Mouse (Mus musculus) ovary, postnatal 14 days (tissue): ENCODE results near the gene Car9.
A peak's percentile ranks its signal among the peaks of the same experiment; 100 is the strongest.

Source experiments
- DNase-seq: peaks from one replicate; pipeline ENCODE4 v3.0.0; 2022; ENCODE audit warnings: low spot score

Gene Car9

GRCm38 (mm10) chr4:43493846-43494240 is 12.9 kb upstream of the Car9 start:
- no peak for DNase-seq

GRCm38 (mm10) chr4:43496587-43496986 is 10.2 kb upstream of the Car9 start:
- no peak for DNase-seq

DNA sequence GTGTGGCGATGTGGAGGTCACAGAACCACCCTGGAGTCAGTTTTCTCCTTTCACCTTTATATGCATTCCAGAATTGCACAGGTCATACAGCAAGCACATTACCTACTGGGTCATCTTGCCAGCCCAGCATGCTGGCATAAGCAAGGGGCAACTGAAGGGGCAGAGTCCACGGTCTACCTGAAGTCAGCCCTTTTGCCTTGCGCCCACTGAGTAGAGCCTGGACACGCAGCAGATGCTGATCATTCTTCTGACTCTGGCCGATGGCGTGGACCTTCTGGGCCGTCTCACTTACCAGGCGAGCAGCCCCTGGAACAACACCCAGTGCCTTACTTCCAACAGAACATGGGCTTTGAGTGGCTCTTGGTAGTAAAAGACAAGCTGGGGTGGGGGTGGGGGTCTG is 9.4 kb upstream of the Car9 start:
- no peak for DNase-seq

GRCm38 (mm10) chr4:43497946-43498345 is 8.8 kb upstream of the Car9 start:
- no peak for DNase-seq

DNA sequence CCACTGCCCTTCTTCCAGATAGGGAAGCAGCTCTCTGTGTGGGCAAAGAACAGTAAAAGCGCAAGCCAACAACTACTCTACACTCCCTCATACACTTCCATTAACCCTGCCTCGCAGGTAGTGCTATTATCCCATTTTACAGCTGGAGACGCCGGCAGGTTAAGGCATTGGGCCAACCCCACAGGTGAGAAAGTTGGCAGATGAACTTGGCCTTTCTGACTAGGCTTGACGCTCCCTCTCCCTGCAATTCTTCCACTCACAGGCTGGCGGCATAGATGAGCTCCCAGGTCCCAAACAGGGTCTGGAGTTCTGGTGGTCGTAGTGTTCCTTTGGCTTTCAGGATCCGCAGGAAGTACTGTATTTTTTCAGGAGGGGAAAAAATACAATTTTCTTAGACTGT is 7.8 kb upstream of the Car9 start:
- DNase-seq = no peak

DNA sequence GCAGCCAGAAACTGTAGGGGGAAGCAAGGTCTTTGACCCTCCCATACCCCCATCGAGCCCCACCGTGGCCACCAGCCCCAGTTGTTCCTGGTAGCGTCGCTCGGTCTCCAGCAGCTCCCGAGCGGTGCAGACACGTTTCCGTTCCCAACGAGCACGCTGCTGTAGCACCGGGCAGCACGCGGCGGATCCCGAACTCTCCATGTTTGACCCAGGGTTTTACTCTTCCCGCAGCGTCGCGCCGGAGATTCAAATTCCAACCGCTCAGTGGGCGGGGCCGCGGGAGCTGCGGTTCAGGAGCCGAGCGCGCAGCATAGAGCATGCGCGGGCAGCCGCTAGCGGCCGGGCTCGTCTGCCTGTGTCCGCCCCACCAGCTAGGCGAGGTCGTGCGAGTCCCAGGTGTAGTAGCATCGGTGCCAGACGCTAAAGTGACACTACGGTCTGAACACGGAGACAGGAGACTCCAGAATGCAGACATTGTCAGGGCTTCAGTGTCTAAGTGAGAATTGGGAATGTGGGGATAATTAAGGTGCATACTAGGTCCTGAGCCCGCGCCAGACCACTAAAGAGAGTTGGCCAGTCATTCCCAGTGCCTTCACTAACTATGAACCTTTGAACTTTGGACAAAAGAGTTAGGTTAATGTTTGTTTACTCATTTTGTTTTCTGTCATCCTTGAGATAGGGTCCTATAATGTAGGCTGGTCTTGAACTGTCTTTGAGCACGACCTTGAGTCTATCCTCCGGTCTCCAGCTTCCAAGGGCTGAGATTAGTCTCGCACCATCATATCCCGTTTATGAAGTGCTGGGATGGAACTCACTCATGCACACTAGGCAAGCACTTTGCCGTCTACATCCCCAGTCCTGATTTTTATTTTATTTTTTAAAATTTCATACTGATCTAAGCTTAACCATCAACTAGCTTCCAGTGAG is 7.1 kb upstream of the Car9 start, which contains the start of gene Arhgef39:
TSS of gene Arhgef39 (minus strand) at position 289 of the 927 bp plus-strand sequence.
- DNase-seq = peak; percentile 69

DNA sequence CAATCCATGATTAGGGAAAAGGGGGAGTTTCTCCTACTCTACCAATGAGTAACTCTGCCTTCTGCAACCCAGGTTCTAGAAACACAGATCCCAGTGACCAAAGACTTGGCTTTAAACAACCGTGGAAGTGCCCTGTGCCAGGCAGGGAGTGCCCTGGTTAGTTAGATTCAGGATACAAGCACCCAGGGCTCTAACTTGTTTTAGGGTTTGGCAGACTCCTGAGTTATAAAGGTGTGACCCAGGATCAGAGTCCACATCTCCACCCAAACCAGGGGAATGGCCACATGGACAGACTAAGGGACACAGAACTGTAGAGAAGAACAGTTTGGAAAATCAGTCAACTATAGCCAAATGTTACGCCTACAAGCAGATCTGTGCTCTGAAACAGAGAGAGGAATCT is 3.7 kb upstream of the Car9 start:
- DNase-seq = no peak

DNA sequence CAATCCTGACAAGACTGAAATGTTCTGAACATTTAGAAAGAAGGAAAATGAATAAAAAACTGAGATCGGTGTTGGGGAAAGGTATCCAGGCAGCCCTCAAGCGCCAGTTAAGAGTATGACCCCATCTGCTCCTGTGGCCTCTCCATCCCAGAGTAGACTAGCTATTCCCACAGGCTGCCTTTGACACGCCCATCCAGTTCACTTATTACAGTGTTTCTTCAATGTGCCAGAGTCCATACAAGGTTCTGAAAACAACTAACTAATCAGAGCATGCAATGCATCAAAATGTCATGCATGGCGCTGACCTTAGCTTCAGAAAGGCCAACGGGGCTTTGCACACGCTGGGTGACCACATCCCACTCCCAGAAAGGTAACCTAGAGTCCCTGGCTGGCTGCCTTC is 3.3 kb upstream of the Car9 start:
- DNase-seq = no peak

- no peak for DNase-seq
These were observed 2.5 kb upstream of the Car9 start for GRCm38 (mm10) chr4:43504269-43504668.

DNA sequence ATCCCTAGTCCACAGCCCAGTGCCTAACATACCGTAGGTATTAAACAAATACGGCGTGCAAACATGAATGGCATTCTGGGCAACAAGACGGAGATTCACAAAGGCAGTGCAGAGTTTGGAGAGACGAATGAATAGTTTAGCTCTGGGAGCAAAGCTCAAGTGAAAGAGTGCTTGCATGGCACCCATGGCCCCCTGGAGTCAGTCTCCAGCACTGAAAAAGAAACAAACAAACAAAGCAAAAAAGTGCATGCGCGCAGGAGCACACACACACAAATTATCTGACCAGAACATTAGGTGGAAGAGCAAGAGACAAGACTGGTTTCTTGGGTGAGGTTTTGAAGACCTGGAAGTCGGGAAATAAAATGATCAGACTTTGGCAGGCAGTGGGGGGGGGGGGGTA is 692 bp upstream of the Car9 start:
- DNase-seq = no peak

DNA sequence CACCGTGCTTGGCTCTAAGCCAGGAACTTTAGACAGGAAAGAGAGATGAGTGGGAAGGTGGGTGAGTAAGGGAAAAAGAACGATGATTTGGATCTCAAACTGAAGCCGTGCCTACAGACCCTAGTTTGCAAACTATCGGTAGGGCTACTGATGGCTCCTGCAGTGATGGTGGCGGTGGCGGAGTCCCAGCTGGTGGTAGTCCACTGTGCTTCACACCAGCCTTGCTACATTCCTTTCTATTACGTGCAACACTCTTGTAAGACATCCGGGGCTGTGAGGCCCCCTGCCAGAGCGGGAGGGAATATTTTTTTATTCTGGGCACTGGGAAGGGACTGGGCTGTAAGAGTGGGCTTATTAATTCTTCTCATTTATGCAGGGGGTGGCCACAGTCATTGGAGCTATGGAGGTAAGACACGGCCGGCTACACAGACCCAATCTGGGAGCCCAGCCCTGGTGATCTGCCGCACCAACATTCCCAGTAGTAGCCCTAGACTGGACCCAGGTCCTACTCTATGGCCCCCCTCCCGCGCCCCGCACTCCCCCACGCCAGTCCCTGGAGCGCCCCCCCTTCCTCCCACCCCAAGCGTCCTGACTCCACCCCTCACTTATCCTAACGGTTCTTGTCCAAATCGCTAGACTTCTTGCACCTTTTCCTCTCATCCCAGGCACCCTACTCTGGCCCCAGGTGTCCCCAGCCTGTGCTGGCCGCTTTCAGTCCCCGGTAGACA is 1.3 kb downstream of the Car9 start:
- DNase-seq = no peak

GRCm38 (mm10) chr4:43508666-43508997 is 1.9 kb downstream of the Car9 start:
- no peak for DNase-seq

DNA sequence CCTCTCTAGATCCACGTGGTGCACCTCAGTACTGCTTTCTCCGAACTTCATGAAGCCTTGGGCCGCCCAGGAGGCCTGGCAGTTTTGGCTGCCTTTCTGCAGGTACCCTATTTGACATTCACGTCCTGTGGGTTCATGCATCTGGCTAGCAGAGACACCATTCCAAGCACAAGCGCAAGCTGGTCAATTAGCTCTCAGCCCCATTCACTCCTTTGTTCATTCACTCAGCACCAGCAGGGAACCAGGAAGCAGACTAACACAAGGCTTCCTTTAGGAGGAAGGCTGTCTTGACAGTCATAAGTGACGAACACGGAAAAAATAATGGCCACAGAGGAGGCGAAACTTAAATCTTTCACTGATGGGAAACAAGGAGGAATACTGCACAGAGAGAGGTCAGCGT is 2.3 kb downstream of the Car9 start:
- DNase-seq = no peak

GRCm38 (mm10) chr4:43511675-43512454 is 5.1 kb downstream of the Car9 start:
- no peak for DNase-seq

- no peak for DNase-seq
These were observed 5.9 kb downstream of the Car9 start for GRCm38 (mm10) chr4:43512653-43513052.

GRCm38 (mm10) chr4:43513300-43513699 is 6.5 kb downstream of the Car9 start:
- DNase-seq = no peak

GRCm38 (mm10) chr4:43513791-43514190 is 7.0 kb downstream of the Car9 start:
- DNase-seq = no peak

DNA sequence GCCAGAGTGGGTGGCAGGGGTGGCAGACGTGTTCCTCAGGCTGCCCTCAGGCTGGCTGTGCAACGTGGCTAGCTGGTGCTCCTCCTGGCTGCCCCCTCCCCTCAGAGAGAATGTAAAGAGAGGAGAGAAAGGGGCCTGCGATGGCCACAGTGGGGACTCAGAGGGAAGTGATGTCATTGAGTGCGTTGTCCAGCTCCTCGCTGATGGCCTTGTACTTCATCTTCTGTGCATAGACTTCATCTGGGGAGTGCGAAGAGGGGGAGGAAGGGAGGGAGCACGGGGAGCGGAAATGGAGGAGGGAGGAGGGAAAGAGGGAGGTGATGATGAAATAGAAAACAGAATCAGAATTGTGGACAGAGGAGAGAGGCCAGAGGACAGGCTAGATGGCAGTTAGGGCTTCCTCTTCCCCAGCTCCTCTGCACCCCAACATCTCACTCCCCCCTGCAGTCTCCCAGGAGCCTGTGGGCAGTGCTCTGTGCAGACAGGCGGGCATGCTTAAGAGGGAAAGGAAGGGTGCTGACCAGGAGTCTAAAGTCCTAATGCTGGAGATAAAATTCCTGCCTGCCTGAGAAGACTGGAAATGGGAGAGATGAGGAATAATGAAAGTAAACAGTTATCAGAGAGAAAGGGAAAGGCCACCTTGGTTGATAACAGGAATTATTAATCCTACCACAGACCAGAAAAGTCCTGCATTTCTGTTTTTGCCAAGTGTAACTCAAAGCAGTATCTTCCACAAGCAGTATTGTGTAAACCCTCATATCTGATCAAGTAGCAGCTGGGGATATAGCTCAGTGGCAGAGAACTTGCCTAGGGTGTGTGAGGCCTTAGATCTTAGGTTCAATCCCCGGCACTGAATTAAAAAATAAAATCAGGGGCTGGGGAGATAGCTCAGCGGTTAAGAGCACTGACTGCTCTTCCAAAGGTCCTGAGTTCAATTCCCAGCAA is 9.3 kb downstream of the Car9 start:
- DNase-seq = no peak

DNA sequence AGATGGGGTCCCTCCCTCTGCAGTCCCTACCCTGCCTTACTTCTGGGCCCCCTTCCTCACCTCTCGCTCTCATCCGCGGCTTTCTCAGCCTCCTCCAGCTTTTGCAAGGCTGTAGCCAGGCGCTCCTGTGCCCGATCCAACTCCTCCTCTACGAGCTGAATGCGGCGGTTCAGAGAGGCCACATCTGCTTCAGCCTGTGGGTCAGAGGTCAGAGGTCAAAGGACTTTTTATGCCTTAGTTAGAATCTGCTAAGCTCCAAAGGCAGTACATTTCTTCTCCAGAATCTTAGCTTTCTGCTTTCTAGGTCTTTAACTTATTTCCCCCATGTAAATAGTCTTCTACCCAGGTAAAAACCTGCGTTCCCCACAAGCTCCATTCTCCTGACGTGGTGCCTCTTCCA is 12.8 kb downstream of the Car9 start:
- no peak for DNase-seq

DNA sequence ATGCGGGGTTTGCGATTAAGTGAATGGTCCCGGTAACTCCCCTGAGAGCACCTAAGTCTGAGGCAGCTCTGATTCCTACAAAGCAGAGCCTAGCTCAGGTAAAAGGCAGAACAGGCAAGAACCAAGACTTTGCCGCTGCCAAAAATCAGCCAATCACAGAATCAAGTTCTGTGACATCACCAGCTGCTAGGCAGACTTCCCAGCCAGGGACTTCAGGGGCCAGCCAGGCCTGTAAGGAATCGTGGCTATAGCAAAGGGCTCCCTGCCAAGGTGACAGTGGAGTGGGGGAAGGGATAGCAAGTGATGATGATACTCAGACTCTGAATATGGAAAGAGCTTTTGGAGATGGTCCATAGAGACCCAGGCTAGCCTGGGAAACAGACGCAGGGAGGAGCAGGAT is 13.2 kb downstream of the Car9 start:
- peak; percentile 92 for DNase-seq

DNA sequence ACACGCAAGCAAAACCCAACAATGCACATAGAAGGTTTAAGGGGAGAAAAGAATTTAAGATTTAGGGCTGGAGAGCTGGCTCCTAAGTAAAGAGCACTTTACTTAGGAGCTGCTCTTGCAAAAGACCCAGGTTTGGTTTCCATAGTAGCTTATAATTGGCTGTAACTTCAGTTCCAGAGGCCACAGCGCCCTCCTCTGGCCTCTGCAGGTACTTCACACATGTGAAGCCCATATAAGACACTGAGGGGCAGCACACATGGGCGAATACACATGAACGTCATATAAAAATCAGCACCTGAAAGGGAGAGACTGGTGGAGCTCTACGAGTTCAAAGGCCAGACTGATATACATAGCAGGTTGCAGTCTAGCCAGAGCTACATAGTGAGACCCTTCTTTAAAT is 21.1 kb downstream of the Car9 start:
- DNase-seq = no peak

GRCm38 (mm10) chr4:43528487-43528886 is 21.7 kb downstream of the Car9 start:
- no peak for DNase-seq
